Mouse (Mus musculus) testis, postnatal 10 days (tissue): ENCODE measurements around the gene Asic2.

Experiments used
- DNase-seq: peaks from one replicate; pipeline ENCODE4 v3.0.0; 2021; ENCODE audit warnings: low spot score

The Asic2 gene

DNA sequence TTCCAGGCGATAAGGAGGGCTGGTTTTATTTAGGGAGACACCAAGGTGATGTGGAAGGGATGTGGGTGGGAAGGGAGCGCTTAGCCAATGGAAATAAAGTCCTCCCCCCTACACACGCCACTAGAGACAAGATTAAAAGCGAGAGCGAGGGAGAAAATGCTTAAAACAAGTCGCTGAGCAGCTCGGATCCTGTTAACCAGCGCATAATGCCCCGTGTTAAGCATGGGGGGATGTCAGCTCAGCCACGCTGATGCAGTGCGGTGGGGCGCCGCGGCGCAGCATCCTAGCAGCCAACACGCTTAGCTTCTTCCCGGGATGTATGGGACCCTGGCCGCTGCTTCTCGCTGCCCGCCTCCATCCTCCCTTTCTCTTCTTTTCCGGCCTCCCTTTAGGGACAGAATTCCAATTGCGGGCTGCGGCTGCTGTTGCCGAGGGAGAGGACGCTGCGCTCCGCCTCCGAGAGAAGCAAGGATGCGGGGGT, at the start of gene Asic2:
Gene Asic2, minus strand, starts transcription at position 57 of the 481 bp plus-strand sequence.
- DNase-seq: no peak

GRCm38 (mm10) chr11:82016181-82016780, 48.0 kb upstream of the Asic2 start:
- DNase-seq: no peak

DNA sequence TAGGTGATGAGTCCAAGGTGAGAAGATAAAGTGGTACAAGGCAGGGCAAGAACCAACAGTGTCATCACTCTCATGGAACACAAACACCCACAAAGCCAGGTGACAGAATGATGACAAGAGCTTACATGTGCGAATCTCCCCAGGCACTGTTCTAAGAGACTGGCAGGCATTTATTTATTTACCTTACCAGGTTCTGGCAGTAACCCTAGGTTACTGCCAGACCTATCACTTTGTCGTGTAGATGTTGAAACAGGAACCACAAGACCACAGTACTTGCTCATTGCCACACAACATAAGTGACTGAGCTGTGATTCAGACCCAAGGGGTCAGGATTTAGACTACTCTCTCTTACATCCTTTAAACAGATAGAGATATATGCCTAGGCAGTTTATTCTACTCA, 46.8 kb upstream of the Asic2 start:
- DNase-seq: no peak

- DNase-seq: no peak
Measured at GRCm38 (mm10) chr11:82013756-82014155, 45.5 kb upstream of the Asic2 start.

GRCm38 (mm10) chr11:82011411-82012193, 43.3 kb upstream of the Asic2 start:
- no peak for DNase-seq

DNA sequence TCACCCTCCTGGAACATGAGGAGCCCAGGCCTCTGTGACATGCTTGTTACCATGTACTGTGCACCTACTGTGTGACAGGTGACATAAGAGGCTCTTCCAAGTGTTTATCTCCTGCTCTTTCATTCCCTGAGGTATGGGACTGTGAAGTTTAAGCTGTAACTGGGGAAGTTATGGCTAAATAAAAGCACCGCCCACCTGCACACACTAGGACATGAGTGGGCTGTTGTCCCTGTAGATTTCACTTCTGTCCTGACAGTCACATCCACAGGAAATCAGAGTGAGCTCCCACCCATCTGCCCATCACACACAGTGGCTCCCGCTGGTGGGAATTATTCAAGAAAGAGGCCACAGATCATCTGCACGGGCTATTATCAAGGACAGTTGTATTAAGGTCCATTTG, 41.9 kb upstream of the Asic2 start:
- DNase-seq: no peak

DNA sequence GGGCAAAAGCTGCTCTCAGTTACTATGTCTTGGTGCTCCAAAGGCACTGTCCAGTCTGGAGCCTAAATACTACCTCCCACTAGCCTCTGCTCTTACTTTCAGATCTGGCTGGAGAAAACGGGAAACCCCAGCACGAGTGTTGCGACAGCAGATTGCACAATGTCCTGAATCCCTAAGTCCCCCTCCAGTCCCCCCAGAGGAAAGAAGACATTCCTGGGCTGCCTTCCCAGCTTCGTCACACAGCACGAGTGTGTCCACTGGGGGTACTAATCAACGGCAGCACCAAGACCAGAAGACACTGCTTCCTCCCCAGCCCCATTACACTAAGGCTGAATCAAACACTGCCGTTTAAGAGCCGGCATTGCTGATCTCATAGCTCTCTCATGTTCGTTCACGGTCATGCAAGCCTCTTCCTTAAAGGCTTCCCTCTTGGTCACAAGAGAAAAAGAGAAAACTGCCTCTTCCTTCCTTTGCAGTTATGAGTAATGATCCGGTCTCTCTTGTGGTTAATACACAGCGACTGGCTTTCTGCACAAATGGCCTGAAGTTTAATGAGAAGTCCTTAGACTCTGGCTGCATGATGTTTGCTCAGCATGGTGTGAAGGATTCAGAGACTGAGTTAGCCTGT, 38.7 kb upstream of the Asic2 start:
- no peak for DNase-seq

DNA sequence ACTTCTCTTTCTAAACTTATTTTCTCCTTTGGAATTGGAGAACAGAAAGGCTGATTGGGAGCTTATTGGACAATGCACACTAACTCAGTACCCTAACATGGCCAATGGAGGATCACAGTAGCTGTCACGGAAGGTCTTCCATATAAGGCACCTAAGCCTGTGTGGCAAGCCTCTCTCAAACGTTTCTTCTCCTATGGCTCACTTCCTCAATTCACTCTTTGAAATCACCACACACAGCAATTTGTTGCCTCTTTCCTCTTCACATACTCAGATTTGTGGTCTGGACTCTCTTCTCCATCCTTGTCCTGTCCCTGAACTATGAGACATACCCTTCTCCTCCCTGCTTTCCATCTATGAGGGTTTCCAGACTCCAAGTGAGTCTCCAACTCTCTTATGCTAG, 36.6 kb upstream of the Asic2 start:
- no peak for DNase-seq

DNA sequence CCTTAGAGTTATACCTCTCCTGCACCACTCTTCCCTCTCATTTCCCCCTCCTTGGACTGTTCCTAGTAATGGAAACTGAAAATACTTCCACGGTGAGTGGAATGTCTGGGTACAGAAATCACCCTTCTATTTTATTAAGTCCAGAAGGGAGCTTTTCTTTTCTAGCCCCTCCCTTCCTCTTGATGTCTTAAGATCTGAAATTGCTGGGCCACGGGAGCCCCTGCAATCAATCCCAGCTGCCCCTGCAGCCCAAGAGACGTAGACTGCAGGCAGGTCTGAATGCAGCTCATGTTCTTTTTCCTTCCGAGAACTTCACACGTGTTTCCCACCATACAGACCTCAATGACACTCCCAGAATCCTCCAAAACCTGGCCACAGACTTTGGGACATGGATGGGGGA, 32.3 kb upstream of the Asic2 start:
- no peak for DNase-seq

DNA sequence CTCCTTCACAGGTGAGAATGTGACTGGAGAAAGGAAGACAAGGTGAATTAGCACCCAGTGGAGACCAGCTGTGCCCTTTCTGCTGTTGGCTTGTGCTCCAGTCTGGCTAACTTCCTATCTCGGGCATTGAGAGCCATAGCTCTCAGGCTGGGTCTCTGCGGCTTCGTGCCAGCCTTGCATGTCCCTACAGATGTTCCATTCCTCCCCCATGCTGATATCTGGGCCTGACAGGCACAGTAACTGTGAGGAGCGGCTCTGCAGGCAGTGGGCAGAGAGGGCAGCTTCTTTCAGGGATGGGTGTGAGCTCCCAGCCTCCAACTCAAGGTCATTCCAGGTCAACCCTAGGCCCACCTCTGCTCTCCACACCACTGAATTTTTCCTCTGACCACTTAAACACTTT, 31.2 kb upstream of the Asic2 start:
- no peak for DNase-seq

DNA sequence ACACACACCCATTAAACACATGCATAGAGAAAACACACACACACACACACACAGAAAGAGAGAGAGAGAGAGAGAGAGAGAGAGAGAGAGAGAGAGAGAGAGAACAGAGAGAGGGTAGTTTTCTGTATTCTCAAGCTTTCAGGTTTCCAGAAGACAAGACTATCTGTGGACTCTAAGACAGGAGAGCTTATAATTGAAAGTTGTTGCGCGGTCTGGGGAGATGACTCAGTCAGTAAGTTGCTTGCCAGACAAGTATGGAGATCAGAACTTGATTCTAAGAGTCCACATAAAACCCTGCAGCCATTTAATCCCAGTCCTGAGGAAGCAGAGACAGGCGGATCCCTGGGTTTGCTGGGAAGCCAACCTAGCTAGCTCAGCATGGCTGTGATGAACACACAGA, 30.4 kb upstream of the Asic2 start:
- no peak for DNase-seq

DNA sequence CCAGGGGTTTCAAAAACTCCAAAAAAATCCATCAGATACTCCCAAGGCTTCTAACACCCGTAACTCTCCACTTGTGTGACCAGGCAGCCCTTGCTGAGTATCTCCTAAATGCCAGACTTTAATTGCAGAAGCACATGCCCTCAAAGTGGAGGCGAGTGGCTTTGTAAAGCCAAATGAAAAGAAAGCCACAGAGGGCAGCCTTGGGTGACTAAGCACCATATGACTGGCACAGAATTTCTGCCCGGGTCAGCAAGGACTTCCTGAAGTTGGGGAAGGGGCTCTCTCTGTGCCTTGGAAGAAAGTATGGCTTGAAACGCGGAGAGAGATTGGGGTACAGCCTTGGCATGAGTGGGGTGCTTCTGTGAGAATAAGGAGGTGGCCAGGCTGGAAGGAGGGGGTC, 28.8 kb upstream of the Asic2 start:
- DNase-seq: no peak

DNA sequence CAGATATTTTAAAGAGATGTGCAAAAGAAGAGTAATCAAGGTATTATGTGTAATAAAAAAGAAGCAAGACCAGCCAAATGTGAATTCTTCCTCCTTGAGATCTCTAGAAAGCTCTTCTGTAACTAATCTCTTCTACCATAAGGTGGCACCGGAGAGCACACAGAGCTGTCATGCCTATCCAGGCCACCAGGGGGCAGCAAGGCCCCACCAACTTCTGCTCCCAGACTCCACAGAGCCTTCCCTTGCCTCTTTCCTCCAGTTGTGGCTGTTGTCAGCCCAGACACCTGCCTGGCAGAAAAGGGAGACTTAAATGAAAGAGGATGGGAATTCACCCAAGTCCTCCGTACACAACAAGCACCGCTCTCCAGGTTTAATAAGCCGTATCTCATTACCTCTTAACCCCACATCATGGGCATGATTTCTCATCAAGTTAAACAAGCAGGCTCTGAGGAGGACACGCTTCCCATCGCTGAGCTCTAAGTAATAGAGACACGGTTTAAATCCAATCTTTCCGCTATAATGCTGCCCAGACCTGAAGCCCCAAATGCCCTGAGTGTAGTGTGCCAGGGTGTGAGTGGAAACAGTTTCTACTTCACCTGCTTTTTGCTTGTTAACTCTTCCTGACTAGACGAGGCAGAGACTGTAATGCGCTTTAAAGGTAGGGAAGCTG, 28.1 kb upstream of the Asic2 start:
- peak; percentile 78 for DNase-seq

DNA sequence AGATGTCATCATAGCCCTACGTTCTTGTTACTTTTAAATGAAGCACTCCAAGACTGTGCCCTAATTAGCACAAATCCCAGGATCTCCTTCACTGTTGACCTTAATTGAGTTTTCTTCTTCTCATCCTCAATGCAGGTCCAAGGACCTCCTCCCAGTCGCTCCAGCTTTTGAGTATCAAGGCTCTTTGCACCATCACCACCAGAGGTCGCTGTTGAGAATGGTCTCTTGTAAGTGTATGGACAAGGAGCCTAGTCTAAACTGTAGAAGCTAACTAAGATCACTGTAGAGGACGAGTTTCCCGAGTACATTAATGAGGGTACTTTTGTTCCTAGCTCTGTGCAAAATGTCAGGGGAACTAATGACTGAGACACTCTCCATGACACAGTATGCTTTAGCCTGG, 14.9 kb upstream of the Asic2 start:
- DNase-seq: peak; percentile 66

DNA sequence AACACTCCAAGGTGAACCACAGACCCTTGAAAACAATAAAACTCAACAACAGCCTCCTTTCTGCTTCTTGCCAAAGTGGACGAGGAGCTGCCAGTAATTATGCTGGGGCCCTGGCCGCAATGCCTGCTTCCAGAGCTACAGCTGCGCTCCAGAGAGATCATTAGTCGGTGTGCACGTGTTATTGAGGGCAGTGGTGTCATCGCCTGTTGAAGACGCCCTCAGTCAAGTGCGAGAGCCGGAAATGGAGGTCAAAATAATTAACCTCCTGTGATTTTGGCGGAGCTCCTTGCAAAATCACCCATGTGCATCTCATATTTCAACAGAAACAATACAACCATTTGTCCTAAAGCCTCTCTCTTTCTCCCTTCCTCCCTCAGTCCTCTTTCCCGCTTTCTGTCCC, 13.9 kb upstream of the Asic2 start:
- DNase-seq: no peak

GRCm38 (mm10) chr11:81974577-81974976, 6.3 kb upstream of the Asic2 start:
- DNase-seq: no peak

GRCm38 (mm10) chr11:81973699-81974098, 5.4 kb upstream of the Asic2 start:
- no peak for DNase-seq

DNA sequence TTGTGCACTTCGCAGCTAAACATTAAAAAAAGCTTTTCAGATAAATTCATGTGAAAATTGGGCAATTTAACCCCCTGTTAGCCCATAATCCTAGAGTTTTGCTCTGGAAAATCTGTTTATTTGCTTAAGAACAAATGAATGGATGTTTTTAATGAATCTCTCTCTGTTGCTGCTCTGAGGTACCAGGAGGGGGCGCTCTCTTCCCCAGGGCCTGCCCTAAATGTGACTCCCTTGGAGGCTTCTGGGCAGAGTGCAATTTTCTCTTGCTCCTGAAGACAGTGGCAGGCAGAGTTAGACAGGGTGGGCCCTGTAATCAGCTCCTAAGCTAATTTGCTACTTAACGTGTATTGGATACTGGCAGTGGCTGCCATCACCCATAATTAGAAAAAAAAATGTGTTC, 3.8 kb upstream of the Asic2 start:
- DNase-seq: no peak

DNA sequence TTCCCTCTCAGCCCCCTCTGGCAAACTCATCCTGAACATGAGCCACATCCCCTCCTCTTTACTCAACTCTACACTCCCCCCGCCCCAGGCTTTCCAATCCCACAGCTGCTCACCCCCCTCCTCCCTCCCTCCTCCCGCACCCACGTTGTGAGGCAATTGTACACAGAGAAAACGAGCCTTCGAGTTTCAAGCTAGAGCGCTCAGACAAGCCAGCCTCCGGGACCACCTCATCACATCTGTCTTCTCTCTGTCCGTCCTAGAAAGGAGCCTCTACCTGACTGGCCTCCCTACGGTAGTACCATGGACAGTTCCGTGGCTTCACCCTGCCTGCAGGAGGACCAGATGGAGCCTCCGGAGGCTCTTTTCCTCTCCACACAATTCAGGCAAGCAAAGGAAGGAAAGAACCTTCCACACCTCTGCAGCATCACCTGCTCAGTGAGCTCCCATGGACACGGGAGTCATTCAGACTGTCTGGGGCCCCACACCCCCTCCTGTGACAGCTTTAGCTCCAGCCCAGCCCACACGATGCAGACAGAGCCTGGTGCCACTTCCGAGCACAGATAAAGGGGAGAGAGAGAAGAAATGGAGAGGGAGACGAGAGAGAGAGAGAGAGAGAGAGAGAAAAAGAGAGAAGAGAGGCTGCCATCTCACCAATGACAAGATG, 1.5 kb downstream of the Asic2 start:
- peak; percentile 60 for DNase-seq

DNA sequence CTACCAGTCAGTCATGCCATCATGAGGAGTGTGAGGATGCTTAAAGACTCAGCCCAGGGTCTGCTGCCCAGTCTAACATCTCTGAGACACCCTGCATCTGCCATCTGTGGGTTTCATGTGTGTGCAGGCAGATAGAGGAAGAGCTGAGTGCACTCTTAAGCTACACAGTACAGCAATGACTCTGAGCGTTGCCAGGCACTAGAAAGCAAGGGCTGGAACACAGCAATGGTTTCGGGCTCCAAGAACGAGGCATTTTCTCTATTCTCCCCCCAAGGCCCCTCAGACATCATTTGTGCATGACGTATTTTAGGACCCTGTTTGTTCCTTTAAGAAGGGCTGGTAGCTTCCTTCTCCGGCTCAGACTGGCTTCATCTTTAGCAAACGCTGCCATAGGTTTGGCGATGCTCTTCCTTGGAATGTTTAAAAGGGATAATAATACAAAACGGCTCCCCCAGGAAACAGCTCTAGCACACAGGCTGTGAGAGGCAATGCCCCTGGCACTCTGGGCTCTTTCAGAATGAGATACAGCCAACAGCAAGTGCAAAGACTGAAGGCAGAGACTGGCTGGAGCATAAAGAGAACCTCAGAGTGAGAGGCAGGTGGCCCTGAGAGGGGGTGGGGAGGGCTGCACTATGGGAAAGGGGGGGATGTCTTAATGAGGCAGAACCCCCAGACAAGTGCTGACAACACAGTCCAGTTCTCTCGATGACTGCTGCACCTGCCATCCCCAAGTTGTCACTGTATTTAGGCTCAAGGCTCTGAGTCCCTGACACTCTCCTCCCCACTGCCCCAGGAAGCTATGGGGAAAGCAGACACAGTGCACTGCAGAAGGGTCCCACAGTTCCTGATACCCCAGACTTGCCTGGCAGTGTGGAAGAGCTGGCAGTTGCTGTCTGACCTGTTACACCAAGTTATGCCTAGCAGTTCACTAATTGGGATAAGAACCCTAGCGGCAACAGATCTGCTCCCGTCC, 2.3 kb downstream of the Asic2 start:
- no peak for DNase-seq

- DNase-seq: no peak
Measured at GRCm38 (mm10) chr11:81964561-81964960, 3.7 kb downstream of the Asic2 start.
